Mouse (Mus musculus): ENCODE results near the gene Nle1. TPM values are rescaled to one million over a fixed set of nuclear protein-coding genes. Genes with fewer than 3 reads are reported as not detected.

Gene Nle1
- 39.9 and 46.3 TPM in 2 replicates for polyA plus RNA-seq (2016; fragmentation: Nextera tagmentation; extraction: Ambion mirVana)

DNA sequence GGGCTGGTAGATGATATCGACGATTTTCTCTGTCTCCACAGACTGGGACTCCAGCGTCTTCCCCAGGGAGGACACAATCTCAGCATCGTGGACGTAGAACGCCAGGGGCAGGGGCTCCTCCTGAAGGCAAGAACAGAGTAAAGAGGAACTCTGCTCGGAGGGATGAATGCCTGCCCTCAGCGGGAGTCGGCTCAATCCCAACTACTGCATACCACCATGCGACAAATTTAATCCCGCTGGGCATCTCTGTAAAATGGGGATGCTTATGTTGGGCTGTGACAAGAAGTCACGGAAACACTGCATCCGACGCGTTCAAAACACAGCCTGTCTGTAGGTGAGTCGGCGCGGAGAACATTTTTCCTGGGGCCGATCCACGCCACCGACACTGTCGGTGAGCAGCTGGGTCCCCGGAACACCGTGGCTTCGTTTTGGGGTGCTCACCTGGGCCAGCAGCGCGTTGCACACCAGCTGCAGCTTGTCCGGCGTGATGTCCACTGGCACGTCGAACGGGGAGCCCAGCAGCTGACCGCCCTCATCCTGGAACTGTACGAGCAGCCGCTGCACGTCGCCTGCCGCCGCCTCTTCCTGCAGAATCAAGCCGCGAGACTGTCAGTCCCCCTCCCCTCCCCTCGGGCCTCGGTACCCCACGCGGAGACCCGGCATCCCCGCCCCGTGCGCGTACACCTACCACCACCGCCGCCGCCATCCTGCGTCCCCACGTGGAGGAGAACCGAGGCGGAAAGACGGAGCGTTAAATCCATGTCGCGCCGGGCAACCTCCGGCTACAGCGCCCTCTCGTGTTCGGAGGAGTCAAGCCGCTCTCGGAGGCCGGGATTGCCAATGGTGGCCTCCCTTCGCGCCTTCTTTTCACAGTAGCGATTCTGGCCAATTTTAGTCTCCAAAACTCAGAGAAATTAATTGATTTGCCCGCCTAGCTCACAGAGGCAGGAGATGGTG, at the start of gene Nle1:
Gene Nle1, minus strand, starts transcription at position 761 of the 957 bp plus-strand sequence.
- ATAC-seq (ENCODE audit: insufficient number of reproducible peaks, insufficient read depth, low FRiP score, low TSS enrichment, low read depth) = peak; percentile 40; the same call in 1 of the 2 replicates
- Histone ChIP-seq H3K4me3 (replicated peaks) (peak within 1 kb of the TSS; percentile 80), H3K4me2 (peak within 1 kb of the TSS; percentile 86), H3K9ac (replicated peaks) (peak within 1 kb of the TSS; percentile 79), H3K4me1 (replicated peaks) (peaks cover 13% of the 10 kb centered on the region), H3K27ac (no peak within 1 kb of the TSS), H3K9me3 (no peaks in the 10 kb centered on the region), H3K27me3 (peaks cover 9% of the 10 kb centered on the region; the same call in 1 of the 2 replicates), H3K36me3 (peaks cover 38% of the 10 kb centered on the region)
- 2% methylated on average over 69 of the region's 73 CpGs for WGBS

DNA sequence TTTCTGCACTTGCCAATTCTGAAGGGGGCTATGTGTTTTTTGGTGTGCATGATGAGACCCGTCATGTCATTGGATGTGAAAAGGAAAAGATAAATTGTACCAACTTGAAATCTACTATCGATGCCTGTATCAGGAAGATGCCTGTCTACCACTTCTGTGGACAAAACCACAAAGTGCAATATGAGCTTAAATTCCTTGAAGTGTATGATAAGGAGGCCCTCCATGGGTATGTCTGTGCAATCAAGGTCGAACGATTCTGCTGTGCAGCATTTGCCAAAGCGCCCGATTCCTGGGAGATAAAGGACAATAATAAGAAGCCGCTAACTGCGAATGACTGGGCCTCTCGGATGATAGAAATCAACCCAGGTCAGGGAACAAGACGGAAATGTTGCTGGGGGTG, 48.7 kb upstream of the Nle1 start:
- no peak overlapping the region for H3K9ac ChIP-seq (replicated peaks)
- 85% methylated on average over 10 of the region's 10 CpGs for WGBS

DNA sequence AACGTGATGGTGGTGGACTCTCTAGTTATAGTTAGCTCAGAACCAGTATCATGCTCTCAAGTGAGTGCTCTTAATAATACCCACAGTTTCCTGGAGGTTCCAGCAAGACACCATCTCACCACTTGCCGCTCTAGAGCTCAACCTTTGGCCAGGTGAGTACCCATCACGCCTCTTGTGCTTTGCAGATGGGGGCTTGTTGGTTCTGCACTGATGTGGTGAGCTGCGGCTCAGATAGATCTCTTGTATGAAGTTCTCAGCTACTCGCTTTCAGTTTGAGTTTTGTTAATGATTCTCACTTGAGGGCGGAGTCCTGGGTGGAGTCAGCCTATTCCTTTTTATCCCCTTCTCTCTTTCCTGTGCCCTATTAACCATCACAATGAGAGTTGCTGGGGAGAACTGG, 46.4 kb upstream of the Nle1 start:
- Histone ChIP-seq H3K9me3 (no peaks in the 10 kb centered on the region), H3K27ac (no peak overlapping the region), H3K4me2 (no peak overlapping the region), H3K4me3 (replicated peaks) (no peak overlapping the region), H3K9ac (replicated peaks) (no peak overlapping the region), H3K4me1 (replicated peaks) (0 out of 2 replicates have a peak, but pooled peaks cover 9% of the 10 kb centered on the region), H3K36me3 (no peaks in the 10 kb centered on the region), H3K27me3 (peaks cover 57% of the 10 kb centered on the region)
- ATAC-seq (ENCODE audit: insufficient number of reproducible peaks, insufficient read depth, low FRiP score, low TSS enrichment, low read depth) = no peak
- WGBS = 77% methylated on average over 6 of the region's 6 CpGs

More for the DNA sequence above, 48.7 kb upstream of the Nle1 start:
- 0 out of 2 replicates have a peak, but pooled peaks cover 1% of the 10 kb centered on the region for H3K4me1 ChIP-seq (replicated peaks)
- H3K27ac ChIP-seq = no peak overlapping the region
- H3K9me3 ChIP-seq = no peaks in the 10 kb centered on the region
- no peak overlapping the region for H3K4me3 ChIP-seq (replicated peaks)
- H3K36me3 ChIP-seq = no peaks in the 10 kb centered on the region
- H3K27me3 ChIP-seq = peaks cover 42% of the 10 kb centered on the region
- no peak for ATAC-seq (ENCODE audit: insufficient number of reproducible peaks, insufficient read depth, low FRiP score, low TSS enrichment, low read depth)
- no peak overlapping the region for H3K4me2 ChIP-seq

DNA sequence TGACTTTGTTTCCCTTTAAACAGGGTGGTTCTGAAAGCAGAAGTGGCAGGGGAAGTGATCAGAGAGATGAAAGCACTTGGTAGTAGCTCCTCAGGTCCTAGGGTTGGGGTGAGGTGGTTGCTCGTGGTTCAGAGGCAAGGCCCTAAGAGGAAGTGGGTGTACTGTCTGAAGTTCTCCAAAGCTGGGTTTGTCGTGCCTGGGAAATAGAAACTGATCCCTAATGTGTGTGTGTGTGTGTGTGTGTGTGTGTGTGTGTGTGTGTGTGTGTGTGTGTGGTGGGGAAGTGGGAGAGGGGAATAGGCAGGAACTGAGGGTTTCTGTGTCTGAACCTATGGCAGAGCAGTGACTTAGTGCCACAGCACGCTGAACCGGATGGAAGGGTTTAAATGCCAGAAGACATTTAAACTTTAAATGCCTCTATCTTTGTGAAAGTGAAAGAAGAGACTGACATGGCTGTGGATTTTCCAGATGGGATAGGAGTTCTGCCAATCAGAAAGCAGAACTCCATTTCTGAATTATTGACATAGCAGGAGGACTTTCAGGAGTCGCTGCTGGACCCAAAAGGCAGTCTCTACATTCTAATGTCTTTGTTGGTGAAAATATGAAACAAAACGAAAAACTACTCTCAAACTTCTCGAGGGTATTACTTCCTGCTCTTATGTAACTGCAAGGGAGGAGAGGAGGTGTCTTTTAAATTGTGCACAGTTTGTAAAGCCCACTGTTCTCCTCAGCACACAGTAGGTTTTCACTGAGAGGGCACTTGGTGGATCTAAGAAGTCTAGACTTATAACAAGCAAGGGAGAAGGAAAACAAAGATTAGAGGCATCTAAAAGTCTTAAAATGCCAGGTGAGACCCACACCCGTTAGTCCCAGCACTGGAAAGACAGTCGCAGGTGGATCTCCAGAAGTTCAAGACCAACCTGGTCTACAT, 44.7 kb upstream of the Nle1 start:
- WGBS = 59% methylated on average over 9 of the region's 9 CpGs
- ATAC-seq (ENCODE audit: insufficient number of reproducible peaks, insufficient read depth, low FRiP score, low TSS enrichment, low read depth) = no peak
- Histone ChIP-seq H3K9me3 (no peaks in the 10 kb centered on the region), H3K4me1 (replicated peaks) (0 out of 2 replicates have a peak, but pooled peaks cover 9% of the 10 kb centered on the region), H3K36me3 (no peaks in the 10 kb centered on the region), H3K27me3 (peaks cover 68% of the 10 kb centered on the region), H3K9ac (replicated peaks) (no peak overlapping the region), H3K4me2 (0 out of 2 replicates have a peak overlapping the region, but pooled peaks have one; percentile 28), H3K27ac (no peak overlapping the region), H3K4me3 (replicated peaks) (no peak overlapping the region)

DNA sequence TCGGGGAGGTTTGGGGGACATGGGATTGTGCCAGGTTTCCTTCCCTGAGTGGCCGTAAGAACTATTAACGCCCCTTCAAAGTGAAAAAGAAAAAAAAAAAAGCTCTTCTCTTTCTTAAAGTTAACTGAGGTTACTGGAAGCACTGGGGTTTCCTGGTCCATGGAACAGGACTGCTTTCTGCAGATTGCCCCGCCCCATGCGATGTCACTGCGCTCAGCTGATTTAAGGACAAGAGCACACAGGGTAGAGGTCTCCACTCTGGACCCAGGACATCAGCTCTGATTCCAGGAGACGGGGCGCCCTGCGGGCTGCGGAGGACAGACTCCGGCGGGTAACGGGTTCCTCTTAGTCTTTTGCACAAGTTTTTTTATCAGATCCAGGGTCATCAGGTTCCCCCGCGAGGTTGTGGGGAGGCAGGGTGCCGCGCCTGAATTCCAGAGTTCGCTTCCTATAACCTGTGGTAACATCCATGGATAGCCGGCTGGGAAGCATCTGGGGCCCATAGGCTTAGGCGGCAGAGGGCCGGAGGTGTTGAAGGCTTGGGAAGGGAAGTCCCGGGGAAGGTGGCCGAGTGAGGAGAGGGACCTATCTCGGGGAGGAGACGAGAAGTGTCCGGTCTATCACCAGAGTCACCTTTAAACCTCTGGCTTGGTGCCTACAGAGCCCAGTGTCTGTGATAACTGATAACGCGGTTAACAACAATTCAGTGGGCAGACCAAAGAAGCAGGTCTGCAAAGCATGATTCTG, 43.8 kb upstream of the Nle1 start:
- Histone ChIP-seq H3K4me3 (replicated peaks) (no peak overlapping the region; the same call in 1 of the 2 replicates), H3K36me3 (no peaks in the 10 kb centered on the region), H3K4me1 (replicated peaks) (0 out of 2 replicates have a peak, but pooled peaks cover 9% of the 10 kb centered on the region), H3K9ac (replicated peaks) (no peak overlapping the region), H3K9me3 (no peaks in the 10 kb centered on the region), H3K27ac (no peak overlapping the region), H3K4me2 (peak overlapping the region; percentile 28; the same call in 1 of the 2 replicates), H3K27me3 (peaks cover 74% of the 10 kb centered on the region)
- 10% methylated on average over 28 of the region's 28 CpGs for WGBS
- no peak for ATAC-seq (ENCODE audit: insufficient number of reproducible peaks, insufficient read depth, low FRiP score, low TSS enrichment, low read depth)

DNA sequence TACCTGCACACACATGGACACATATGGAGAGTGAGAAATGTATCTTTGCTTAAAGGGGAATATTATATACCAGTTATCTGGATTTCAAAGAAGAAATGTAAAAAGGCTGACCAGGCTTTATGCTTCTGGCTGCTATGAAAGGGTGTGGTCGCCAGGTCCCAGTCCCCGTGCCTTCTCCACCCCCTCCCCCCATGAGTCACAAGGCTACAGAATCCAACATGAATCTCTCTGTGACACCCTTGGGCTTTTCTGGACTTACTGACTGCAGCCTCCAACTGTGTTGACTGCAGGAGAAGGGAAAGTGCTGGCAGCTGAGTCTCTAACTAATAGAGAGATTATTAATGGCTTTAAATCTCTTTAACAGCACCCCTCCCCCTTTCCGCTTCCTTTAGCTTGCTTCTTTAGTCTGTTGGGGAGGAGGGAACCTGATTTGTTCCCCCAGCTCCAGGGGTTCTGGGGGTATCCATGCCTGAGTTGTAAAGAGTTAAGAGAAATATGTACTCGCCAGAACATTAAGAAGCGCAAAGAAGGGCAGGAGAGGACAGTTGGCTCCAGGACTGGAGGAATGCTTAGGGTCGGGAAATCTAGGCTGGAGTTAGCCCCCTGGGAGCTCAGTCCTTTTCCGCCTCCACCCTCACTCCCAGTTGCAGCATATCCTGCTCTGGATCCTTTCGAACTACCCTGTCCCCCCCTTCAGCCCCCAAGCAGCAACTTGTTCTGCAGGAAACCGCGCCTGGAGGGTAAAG, 42.7 kb upstream of the Nle1 start, which contains the start of gene Slfn5:
Gene Slfn5, plus strand, starts transcription at position 614 of the 746 bp plus-strand sequence.
- peak within 1 kb of the TSS; percentile 28; the same call in 1 of the 2 replicates for H3K4me2 ChIP-seq
- H3K36me3 ChIP-seq = no peaks in the 10 kb centered on the region
- no peak within 1 kb of the TSS; the same call in 1 of the 2 replicates for H3K4me3 ChIP-seq (replicated peaks)
- 0 out of 2 replicates have a peak, but pooled peaks cover 9% of the 10 kb centered on the region for H3K4me1 ChIP-seq (replicated peaks)
- no peak within 1 kb of the TSS for H3K27ac ChIP-seq
- no peaks in the 10 kb centered on the region for H3K9me3 ChIP-seq
- H3K9ac ChIP-seq (replicated peaks) = no peak within 1 kb of the TSS
- no peak for ATAC-seq (ENCODE audit: insufficient number of reproducible peaks, insufficient read depth, low FRiP score, low TSS enrichment, low read depth)
- WGBS = 5% methylated on average over 10 of the region's 10 CpGs
- peaks cover 77% of the 10 kb centered on the region for H3K27me3 ChIP-seq

DNA sequence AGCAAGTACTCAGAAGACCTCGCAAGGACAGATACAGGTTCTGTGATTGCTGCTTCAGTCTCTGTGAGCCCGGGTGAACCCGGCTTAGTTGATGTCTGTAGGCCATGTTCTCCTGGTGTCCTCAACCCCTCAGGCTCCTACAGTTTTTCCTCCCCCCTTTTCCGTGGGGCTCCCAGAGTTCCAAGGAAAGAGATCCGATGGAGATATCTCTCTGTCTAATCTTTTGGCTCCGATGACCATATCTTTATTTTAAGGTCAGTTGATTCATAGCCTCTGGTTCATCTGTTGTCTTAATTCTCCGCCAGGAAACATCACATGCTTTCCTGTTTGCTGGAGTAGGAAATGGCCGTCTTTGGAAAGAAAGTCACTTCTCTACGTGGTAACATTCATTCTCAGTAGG, 40.8 kb upstream of the Nle1 start:
- Histone ChIP-seq H3K4me1 (replicated peaks) (0 out of 2 replicates have a peak, but pooled peaks cover 9% of the 10 kb centered on the region), H3K9me3 (no peaks in the 10 kb centered on the region), H3K4me2 (no peak overlapping the region), H3K4me3 (replicated peaks) (no peak overlapping the region), H3K9ac (replicated peaks) (no peak overlapping the region), H3K27ac (no peak overlapping the region), H3K36me3 (no peaks in the 10 kb centered on the region), H3K27me3 (peaks cover 66% of the 10 kb centered on the region)
- no peak for ATAC-seq (ENCODE audit: insufficient number of reproducible peaks, insufficient read depth, low FRiP score, low TSS enrichment, low read depth)
- WGBS = 89% methylated on average over 9 of the region's 9 CpGs

DNA sequence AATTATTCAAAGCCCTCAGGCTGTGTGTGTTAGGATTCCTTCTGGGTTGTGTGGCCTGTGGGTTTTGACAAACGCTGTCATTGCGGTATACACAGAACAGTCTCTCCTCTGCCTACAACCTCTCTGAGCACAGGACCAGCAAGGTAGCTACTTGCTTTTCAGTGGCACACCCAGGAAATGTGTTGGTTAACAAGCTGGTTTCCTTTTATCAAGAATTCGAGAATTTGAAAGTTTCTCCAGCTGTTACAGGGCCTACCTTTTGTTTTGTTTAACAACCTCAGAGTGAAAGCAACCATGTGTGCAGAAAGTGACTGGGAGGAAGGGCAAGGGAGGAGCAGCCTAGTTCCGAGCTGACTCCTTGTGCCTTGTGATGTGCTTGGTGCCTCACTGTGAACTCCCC, 39.2 kb upstream of the Nle1 start:
- no peak overlapping the region for H3K4me3 ChIP-seq (replicated peaks)
- 0 out of 2 replicates have a peak, but pooled peaks cover 9% of the 10 kb centered on the region for H3K4me1 ChIP-seq (replicated peaks)
- no peaks in the 10 kb centered on the region for H3K36me3 ChIP-seq
- H3K27me3 ChIP-seq = peaks cover 50% of the 10 kb centered on the region
- H3K27ac ChIP-seq = no peak overlapping the region
- WGBS = 50% methylated on average over 4 of the region's 4 CpGs
- H3K9me3 ChIP-seq = no peaks in the 10 kb centered on the region
- H3K9ac ChIP-seq (replicated peaks) = no peak overlapping the region
- no peak for ATAC-seq (ENCODE audit: insufficient number of reproducible peaks, insufficient read depth, low FRiP score, low TSS enrichment, low read depth)
- H3K4me2 ChIP-seq = no peak overlapping the region

DNA sequence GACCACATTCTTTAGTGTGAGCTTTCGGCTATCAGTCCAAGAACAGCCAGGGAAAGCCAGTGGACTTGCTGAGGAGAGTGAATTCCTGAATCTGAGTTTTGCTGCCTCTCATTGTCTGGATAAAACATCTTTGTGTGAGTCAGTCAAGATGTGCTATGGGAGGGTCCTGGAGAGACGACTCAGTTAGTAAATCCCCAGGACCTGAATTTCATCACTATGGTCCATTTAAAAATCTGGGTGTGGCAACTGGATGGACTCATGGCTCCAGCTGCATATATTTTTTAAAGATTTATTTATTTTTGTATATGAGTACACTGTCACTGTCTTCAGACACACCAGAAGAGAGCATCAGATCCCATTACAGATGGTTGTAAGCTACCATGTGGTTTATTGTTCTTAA, 37.4 kb upstream of the Nle1 start:
- no peaks in the 10 kb centered on the region for H3K9me3 ChIP-seq
- H3K27ac ChIP-seq = no peak overlapping the region
- H3K27me3 ChIP-seq = peaks cover 42% of the 10 kb centered on the region
- ATAC-seq (ENCODE audit: insufficient number of reproducible peaks, insufficient read depth, low FRiP score, low TSS enrichment, low read depth) = no peak
- WGBS = 60% methylated on average over 2 of the region's 2 CpGs
- no peaks in the 10 kb centered on the region for H3K4me1 ChIP-seq (replicated peaks)
- H3K4me3 ChIP-seq (replicated peaks) = no peak overlapping the region
- no peak overlapping the region for H3K9ac ChIP-seq (replicated peaks)
- H3K4me2 ChIP-seq = no peak overlapping the region
- no peaks in the 10 kb centered on the region for H3K36me3 ChIP-seq

DNA sequence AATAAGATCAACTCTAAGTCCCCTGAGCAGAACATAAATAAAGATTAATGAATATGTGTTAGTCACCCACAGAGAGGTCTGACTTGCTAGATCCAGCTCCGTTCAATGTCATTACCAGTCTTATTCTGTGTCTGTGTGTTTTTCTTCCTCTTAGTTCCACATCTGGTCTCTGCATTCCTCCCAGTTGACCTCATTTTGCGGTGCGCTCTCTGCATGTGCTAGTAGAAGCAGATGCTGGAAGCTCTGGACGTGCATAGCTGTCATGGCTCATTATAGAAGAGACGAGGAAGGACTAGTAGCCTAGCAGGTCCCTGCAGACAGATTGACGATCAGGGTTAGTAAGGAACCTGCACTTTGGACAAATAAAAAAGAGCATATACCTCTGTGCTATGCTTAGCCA, 35.1 kb upstream of the Nle1 start:
- Histone ChIP-seq H3K36me3 (no peaks in the 10 kb centered on the region), H3K9me3 (no peaks in the 10 kb centered on the region), H3K4me3 (replicated peaks) (no peak overlapping the region), H3K27ac (no peak overlapping the region), H3K9ac (replicated peaks) (no peak overlapping the region), H3K4me2 (no peak overlapping the region), H3K4me1 (replicated peaks) (no peaks in the 10 kb centered on the region), H3K27me3 (peaks cover 43% of the 10 kb centered on the region)
- 31% methylated on average over 6 of the region's 6 CpGs for WGBS
- no peak for ATAC-seq (ENCODE audit: insufficient number of reproducible peaks, insufficient read depth, low FRiP score, low TSS enrichment, low read depth)

Measured in limb, embryonic 12.5 days (tissue).